Mouse (Mus musculus): Measurements from ENCODE around the gene Rps2. TPM values are rescaled to one million over a fixed set of nuclear protein-coding genes. Genes with fewer than 3 reads are reported as not detected.

Rps2 gene
- total RNA-seq, 2 experiments from 2014 or later = 564 to 585 TPM

GRCm38 (mm10) chr17:24732233-24732935, 14.5 kb downstream of the Rps2 start:
- peak; percentile 88 for DNase-seq

- no peak for DNase-seq
Measured at GRCm38 (mm10) chr17:24733434-24734050, 15.6 kb downstream of the Rps2 start.

GRCm38 (mm10) chr17:24734513-24734912, 16.6 kb downstream of the Rps2 start:
- DNase-seq = no peak

GRCm38 (mm10) chr17:24735446-24735845, 17.5 kb downstream of the Rps2 start:
- no peak for DNase-seq

GRCm38 (mm10) chr17:24736330-24737051, 18.6 kb downstream of the Rps2 start, which contains the start of gene Msrb1:
Msrb1 (plus strand) TSS chr17:24736642.
- DNase-seq = peak; percentile 98

- DNase-seq = no peak
Measured at GRCm38 (mm10) chr17:24737135-24737810, 19.4 kb downstream of the Rps2 start.

- DNase-seq = no peak
Measured at GRCm38 (mm10) chr17:24738238-24738637, 20.3 kb downstream of the Rps2 start.

- no peak for DNase-seq
Measured at GRCm38 (mm10) chr17:24739926-24740325, 22.0 kb downstream of the Rps2 start.

GRCm38 (mm10) chr17:24742307-24742706, 24.4 kb downstream of the Rps2 start:
- DNase-seq = no peak

GRCm38 (mm10) chr17:24743896-24744295, 26.0 kb downstream of the Rps2 start:
- no peak for DNase-seq

- DNase-seq = no peak
Measured at GRCm38 (mm10) chr17:24744381-24744780, 26.5 kb downstream of the Rps2 start.

- DNase-seq = peak; percentile 63
Measured at GRCm38 (mm10) chr17:24745526-24746497, 27.9 kb downstream of the Rps2 start.

- no peak for DNase-seq
Measured at GRCm38 (mm10) chr17:24746986-24747385, 29.1 kb downstream of the Rps2 start.

- DNase-seq = no peak
Measured at GRCm38 (mm10) chr17:24751528-24751927, 33.6 kb downstream of the Rps2 start.

- no peak for DNase-seq
Measured at GRCm38 (mm10) chr17:24752415-24753394, 34.8 kb downstream of the Rps2 start, which contains the start of gene Hs3st6. Hs3st6 (plus strand) TSS chr17:24752988.

- no peak for DNase-seq
Measured at GRCm38 (mm10) chr17:24757394-24757793, 39.5 kb downstream of the Rps2 start.

- no peak for DNase-seq
Measured at GRCm38 (mm10) chr17:24761121-24761520, 43.2 kb downstream of the Rps2 start.

GRCm38 (mm10) chr17:24765016-24765905, 47.3 kb downstream of the Rps2 start:
- DNase-seq = no peak

Data from gastrocnemius, postnatal 25 days (tissue).